Mouse (Mus musculus) forebrain, embryonic 12.5 days (tissue): ENCODE results near the gene Msh4. TPM values are rescaled to one million over a fixed set of nuclear protein-coding genes. Genes with fewer than 3 reads are reported as not detected.
"Not testable (repeated sequence)": the region's sequence is repeated elsewhere in the genome, so short reads cannot be mapped to it uniquely, and the experiment has no call there.

ENCODE experiments used
- ATAC-seq: fragments of 200-750 bp; cut with Nextera tagmentation; 2 replicates; pipeline ENCODE4 v1.8.0; 2017; ENCODE audit warnings: moderate TSS enrichment; ENCODE audit not compliant: low FRiP score
- H3K27ac ChIP-seq: fragments of 300-500 bp; sonication (generic); 2 replicates; pipeline ENCODE4 v1.5.1; 2016; ENCODE audit warnings: mild to moderate bottlenecking
- H3K27me3 ChIP-seq: fragments of 300-500 bp; sonication (generic); 2 replicates; pipeline ENCODE4 v1.6.1; 2016; ENCODE audit warnings: mild to moderate bottlenecking
- H3K36me3 ChIP-seq: fragments of 300-500 bp; sonication (generic); replicated peaks from 2 replicates; pipeline ENCODE4 v1.6.1; 2016; ENCODE audit warnings: mild to moderate bottlenecking
- H3K4me1 ChIP-seq: fragments of 300-500 bp; sonication (generic); 2 replicates; pipeline ENCODE4 v1.6.1; 2016
- H3K4me2 ChIP-seq: fragments of 300-500 bp; sonication (generic); 2 replicates; pipeline ENCODE4 v1.6.1; 2016; ENCODE audit warnings: mild to moderate bottlenecking, moderate library complexity
- H3K4me3 ChIP-seq: fragments of 300-500 bp; sonication (generic); replicated peaks from 2 replicates; pipeline ENCODE4 v1.5.1; 2016; ENCODE audit warnings: mild to moderate bottlenecking
- H3K9ac ChIP-seq: fragments of 300-500 bp; sonication (generic); 2 replicates; pipeline ENCODE4 v1.6.1; 2016; ENCODE audit warnings: mild to moderate bottlenecking
- H3K9me3 ChIP-seq: fragments of 300-500 bp; sonication (generic); 2 replicates; pipeline ENCODE4 v1.6.1; 2016
- WGBS: fragments of 180-500 bp; shearing (Covaris S2); methylation state at CpG from one replicate; pipeline ENCODE4 v1.1.7; 2016; 5-methylcytosine and 5-hydroxymethylcytosine counted together
- polyA plus RNA-seq: library from polyadenylated mRNA; unstranded; fragments of >200 nt; fragmentation: Nextera tagmentation; extraction: Ambion mirVana; gene quantifications from 2 replicates; pipeline ENCODE4 v1.2.1, GENCODE M21; 2016

Gene Msh4
- polyA plus RNA-seq, 1 experiment from 2014 or later = 0.15 TPM

DNA sequence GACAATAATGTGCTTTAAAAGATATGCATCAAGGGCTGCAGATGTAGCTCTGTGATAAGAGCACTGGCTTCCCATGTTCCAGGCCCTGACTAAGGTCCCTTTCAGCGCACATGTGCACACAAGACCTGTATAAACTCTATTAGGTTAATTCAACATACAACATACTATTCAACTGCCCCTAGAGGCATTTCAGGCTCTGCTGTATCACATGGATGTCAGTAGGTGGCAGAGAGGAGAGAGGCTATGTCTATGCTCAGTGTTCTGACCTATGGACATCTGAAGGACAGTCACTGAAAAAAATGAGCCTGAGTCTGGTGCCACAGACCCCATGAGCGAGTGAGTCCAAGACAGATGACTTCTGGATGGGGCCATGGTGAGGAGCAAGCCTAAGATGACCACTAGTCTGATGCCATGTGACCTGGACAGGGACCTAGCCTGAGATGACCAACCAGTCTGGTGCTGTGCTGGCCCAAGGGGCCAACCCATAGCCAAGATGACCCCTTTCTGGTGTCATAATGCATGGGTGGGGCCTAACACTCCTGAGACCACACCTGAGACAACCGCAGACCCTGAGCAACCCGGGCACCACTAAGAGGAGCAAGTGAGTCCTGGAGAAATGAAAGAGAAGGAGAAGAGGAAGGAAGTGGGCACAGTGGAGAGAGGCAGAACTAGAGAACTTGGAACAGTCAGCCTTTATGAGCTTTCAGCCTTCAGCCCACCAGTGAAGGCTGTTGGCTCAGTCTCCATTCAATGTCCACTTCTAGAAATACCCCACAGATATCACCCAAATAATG lies 41.1 kb downstream of the Msh4 start:
- Histone ChIP-seq H3K4me2 (no peak overlapping the region), H3K4me1 (no peaks in the 10 kb centered on the region), H3K27ac (no peak overlapping the region), H3K4me3 (no peak overlapping the region), H3K27me3 (no peaks in the 10 kb centered on the region), H3K9me3 (no peaks in the 10 kb centered on the region), H3K9ac (no peak overlapping the region), H3K36me3 (no peaks in the 10 kb centered on the region)
- WGBS = 92% methylated on average over 4 of the region's 4 CpGs
- 0 out of 2 replicates have a peak, but pooled peaks have one; percentile 6 for ATAC-seq

DNA sequence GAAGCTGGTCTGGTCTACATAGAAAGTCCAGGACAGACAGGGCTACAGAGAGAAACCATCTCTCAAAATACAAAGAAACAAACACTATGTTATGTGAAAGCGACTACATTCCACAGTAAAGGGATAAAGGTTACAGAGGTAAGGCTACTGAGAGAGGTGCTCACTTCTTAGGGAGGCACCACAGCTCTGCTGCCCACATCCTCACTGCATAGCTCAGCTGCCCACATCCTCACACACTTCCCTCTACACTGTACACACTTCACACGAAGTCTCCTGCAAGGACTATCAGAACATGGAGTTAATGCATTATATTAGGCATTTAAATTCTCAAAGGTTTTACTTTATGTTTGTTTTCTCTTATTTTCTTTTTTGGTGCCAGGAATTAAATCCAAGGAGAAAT lies 42.1 kb downstream of the Msh4 start:
- WGBS = 87% methylated on average over 2 of the region's 2 CpGs
- Histone ChIP-seq H3K9ac (no peak overlapping the region), H3K4me2 (no peak overlapping the region), H3K36me3 (no peaks in the 10 kb centered on the region), H3K4me3 (no peak overlapping the region), H3K9me3 (no peaks in the 10 kb centered on the region), H3K4me1 (no peaks in the 10 kb centered on the region), H3K27ac (no peak overlapping the region), H3K27me3 (no peaks in the 10 kb centered on the region)
- no peak for ATAC-seq

DNA sequence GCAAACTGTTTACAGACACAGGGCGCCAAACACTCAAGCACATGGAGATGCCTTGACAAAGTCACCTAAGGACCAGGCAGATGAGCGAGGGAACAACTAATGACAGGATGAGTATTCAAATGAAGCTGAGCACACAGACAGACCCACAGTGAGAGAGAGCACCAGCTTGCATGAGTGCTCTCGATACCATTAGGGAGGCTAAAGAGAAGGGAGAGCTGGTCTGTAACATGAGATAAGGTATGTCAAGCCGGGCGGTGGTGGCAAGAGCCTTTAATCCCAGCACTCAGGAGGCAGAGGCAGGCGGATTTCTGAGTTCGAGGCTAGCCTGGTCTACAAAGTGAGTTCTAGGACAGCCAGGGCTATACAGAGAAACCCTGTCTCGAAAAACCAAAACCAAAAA lies 45.5 kb downstream of the Msh4 start:
- WGBS = 92% methylated on average over 8 of the region's 8 CpGs
- not testable (repeated sequence) for H3K4me2 ChIP-seq, H3K27ac ChIP-seq, H3K9ac ChIP-seq, ATAC-seq, H3K36me3 ChIP-seq, H3K9me3 ChIP-seq, H3K4me1 ChIP-seq, H3K4me3 ChIP-seq, H3K27me3 ChIP-seq

DNA sequence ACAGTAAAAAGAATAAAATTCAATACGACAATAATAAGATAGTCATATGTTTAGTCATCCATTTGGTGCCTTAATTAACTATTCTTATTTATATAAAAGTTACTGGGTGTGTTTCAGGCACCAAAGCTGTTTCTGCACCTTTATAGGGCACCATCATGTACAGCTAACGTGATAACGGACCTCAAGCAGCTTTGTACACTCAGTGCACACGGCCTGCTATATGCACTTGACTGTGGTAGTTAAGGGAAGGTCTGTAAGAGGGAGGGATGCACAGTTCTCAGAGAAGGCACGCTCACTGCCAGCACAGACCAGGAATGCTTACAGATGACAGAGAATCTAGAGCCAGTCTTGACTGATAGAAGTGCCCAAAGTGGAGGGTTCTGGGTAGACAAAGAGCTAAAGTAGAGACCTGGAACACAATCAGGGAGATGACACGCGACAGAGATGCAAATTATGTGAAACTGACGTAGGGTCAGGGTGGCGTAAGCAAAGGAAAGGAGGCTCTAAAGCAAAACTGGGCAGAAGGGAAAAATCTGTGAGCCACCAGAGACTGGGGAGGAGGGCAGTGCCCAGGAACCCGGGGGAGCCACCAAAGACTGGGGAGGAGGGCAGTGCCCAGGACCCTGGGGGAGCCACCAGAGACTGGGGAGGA lies 47.5 kb downstream of the Msh4 start:
- H3K4me3 ChIP-seq = no peak overlapping the region
- no peaks in the 10 kb centered on the region for H3K27me3 ChIP-seq
- no peak overlapping the region for H3K4me2 ChIP-seq
- H3K9me3 ChIP-seq = no peaks in the 10 kb centered on the region
- no peak overlapping the region for H3K27ac ChIP-seq
- no peaks in the 10 kb centered on the region for H3K4me1 ChIP-seq
- 85% methylated on average over 10 of the region's 10 CpGs for WGBS
- H3K36me3 ChIP-seq = no peaks in the 10 kb centered on the region
- H3K9ac ChIP-seq = no peak overlapping the region
- no peak for ATAC-seq

DNA sequence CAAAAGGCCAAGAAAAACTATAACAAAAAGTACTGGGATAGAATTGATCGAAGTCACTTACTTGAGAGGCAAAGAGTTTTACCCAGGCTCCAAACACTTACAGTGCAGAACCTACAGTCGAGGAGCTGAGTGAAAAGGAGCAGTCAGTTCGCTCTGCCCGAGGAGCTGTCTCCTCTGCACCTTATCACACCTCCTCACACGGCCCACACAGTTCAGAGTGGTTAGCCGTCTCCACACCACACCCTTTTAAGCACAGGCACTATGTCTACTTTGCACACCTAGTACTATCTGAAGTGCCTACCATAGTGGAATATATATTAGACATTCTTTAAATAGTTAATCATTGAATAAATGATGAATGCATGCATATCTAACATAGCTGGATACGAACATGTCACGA lies 53.7 kb downstream of the Msh4 start:
- 86% methylated on average over 8 of the region's 8 CpGs for WGBS
- H3K4me1 ChIP-seq = peaks cover 4% of the 10 kb centered on the region; the same call in 1 of the 2 replicates
- H3K9me3 ChIP-seq = no peaks in the 10 kb centered on the region
- no peak for ATAC-seq
- H3K4me2 ChIP-seq = no peak overlapping the region
- H3K4me3 ChIP-seq = no peak overlapping the region
- no peak overlapping the region for H3K27ac ChIP-seq
- no peak overlapping the region for H3K9ac ChIP-seq
- peaks cover 5% of the 10 kb centered on the region; the same call in 1 of the 2 replicates for H3K27me3 ChIP-seq
- H3K36me3 ChIP-seq = no peaks in the 10 kb centered on the region

DNA sequence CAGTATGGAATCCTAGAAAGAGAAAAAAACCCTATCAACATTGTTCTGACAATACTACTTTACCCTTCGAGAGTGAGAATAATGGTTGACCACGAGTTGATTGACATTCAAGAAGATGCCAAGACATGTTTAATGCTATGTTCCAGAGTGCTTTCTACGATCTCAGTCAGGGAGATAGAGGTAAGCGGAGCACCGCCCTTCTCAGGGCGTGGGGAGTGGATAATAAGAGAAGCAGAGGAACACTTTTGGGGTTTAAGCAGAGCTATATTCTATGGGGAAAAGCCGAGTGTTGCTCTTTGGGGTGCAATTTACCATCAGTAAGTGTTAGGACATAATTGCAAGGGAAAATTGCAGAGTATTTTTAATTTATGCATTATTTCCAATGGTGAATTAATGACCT lies 55.2 kb downstream of the Msh4 start:
- 89% methylated on average over 7 of the region's 7 CpGs for WGBS
- Histone ChIP-seq H3K9ac (no peak overlapping the region), H3K9me3 (no peaks in the 10 kb centered on the region), H3K4me2 (no peak overlapping the region), H3K27ac (no peak overlapping the region), H3K27me3 (peaks cover 5% of the 10 kb centered on the region; the same call in 1 of the 2 replicates), H3K36me3 (no peaks in the 10 kb centered on the region), H3K4me3 (no peak overlapping the region), H3K4me1 (peaks cover 4% of the 10 kb centered on the region; the same call in 1 of the 2 replicates)
- no peak for ATAC-seq

DNA sequence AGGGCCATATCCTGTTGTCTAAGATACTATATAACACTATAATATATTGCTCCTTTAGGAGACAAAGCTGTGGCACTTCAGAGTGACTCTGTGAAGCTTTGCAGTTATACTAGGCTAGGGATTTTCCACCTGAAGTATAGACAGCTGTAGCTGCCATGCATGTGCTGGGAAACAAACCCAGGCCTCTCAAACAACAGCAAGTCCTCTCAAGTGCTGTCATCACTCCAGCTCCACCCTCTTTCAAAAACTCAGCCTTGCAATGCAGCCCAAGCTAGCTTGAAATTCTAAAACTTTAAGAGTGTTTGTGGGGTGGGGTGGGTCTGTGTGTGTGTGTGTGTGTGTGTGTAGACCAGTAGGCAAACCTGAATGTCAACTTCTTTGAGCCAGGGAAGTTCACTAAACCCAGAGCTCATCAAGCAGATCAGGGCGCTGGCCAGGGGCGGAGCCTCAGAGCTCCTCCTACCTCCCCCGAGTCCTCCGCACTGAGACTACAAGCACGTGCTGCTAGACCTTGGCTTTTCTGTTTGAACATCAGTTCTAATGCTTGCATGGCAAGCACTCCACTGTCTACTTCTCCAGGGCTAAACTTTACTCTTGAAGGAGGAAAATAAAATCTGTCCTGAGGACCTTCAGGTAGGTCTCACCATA lies 56.4 kb downstream of the Msh4 start:
- ATAC-seq = 0 out of 2 replicates have a peak, but pooled peaks have one; percentile 49
- H3K4me1 ChIP-seq = peaks cover 4% of the 10 kb centered on the region; the same call in 1 of the 2 replicates
- H3K27ac ChIP-seq = no peak overlapping the region
- no peak overlapping the region for H3K9ac ChIP-seq
- H3K4me3 ChIP-seq = no peak overlapping the region
- H3K27me3 ChIP-seq = peaks cover 5% of the 10 kb centered on the region; the same call in 1 of the 2 replicates
- H3K9me3 ChIP-seq = no peaks in the 10 kb centered on the region
- H3K36me3 ChIP-seq = no peaks in the 10 kb centered on the region
- no peak overlapping the region; the same call in 1 of the 2 replicates for H3K4me2 ChIP-seq
- 11% methylated on average over 5 of the region's 5 CpGs for WGBS

DNA sequence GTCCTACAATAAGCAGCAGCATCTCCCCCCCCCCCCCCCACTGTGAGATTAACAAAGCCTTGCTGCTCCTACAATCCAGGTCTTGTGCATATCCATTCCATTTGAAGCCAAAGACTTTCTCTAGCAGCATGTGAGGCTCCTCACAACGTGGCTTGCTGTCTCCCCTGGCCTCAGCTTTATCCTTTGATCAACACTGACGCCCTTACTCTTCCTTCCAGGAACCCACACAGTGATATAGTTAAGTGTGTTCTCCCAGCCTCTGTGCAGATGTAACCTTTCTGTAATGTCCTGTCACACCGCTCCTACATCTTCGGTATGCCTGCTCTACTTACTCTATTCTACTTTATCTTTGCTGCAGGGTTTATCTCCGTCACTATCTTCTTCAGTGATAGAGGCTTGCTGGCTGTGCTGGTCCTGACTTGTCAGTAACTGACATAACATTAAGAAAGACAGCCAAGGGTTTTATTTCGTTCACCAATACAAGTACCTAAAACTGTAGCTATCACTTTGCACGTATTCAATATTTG lies 58.7 kb downstream of the Msh4 start:
- no peak for ATAC-seq
- WGBS = 82% methylated on average over 7 of the region's 7 CpGs

DNA sequence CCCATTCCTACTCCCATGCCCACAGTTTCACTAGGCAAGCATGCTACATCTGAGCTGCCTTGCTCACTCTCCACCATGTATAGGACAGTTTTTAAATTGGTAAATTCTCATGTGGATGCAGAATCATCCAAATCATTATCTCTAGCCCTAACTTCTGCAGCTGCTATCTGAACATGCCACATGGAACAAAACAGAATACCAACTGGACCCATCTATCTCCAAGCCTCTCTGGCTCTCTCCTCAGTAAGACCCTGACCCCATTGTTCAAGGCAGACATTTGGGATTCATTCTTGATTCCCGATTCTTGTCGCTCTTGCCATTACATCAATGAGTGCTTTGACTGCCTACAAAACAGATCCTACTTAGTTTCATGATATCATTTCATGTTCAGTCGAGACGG lies 59.8 kb downstream of the Msh4 start:
- WGBS = 96% methylated on average over 4 of the region's 4 CpGs
- no peak overlapping the region for H3K4me3 ChIP-seq
- no peaks in the 10 kb centered on the region for H3K9me3 ChIP-seq
- no peak for ATAC-seq
- H3K4me1 ChIP-seq = peaks cover 4% of the 10 kb centered on the region; the same call in 1 of the 2 replicates
- peaks cover 5% of the 10 kb centered on the region; the same call in 1 of the 2 replicates for H3K27me3 ChIP-seq
- no peak overlapping the region for H3K9ac ChIP-seq
- H3K4me2 ChIP-seq = no peak overlapping the region
- H3K36me3 ChIP-seq = no peaks in the 10 kb centered on the region
- H3K27ac ChIP-seq = no peak overlapping the region

More for the DNA sequence above, 58.7 kb downstream of the Msh4 start:
- no peak overlapping the region for H3K9ac ChIP-seq
- H3K9me3 ChIP-seq = no peaks in the 10 kb centered on the region
- H3K4me1 ChIP-seq = peaks cover 4% of the 10 kb centered on the region; the same call in 1 of the 2 replicates
- H3K27me3 ChIP-seq = peaks cover 5% of the 10 kb centered on the region; the same call in 1 of the 2 replicates
- no peak overlapping the region for H3K4me2 ChIP-seq
- H3K4me3 ChIP-seq = no peak overlapping the region
- no peaks in the 10 kb centered on the region for H3K36me3 ChIP-seq
- no peak overlapping the region for H3K27ac ChIP-seq

DNA sequence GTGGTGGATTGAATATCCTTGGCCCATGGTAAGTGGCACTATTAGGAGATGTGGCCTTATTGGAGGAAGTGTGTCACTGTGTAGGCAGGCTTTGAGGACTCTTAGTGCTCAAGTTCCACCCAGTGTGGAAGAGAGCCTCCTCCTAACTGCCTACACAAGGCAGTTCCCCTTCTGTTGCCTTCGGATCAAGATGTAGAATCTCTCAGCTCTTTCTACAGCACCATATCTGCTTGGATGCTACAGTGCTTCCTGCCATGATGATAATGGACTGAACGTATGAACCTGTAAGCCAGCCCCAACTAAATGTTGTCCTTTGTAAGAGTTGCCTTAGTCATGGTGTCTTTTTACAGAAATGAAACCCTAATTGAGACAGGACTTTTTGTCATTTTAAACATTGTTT lies 60.4 kb downstream of the Msh4 start:
- H3K4me3 ChIP-seq = no peak overlapping the region
- ATAC-seq = no peak
- H3K27me3 ChIP-seq = peaks cover 5% of the 10 kb centered on the region; the same call in 1 of the 2 replicates
- H3K4me2 ChIP-seq = no peak overlapping the region
- H3K9me3 ChIP-seq = no peaks in the 10 kb centered on the region
- H3K4me1 ChIP-seq = peaks cover 4% of the 10 kb centered on the region; the same call in 1 of the 2 replicates
- H3K36me3 ChIP-seq = no peaks in the 10 kb centered on the region
- 91% methylated on average over 2 of the region's 2 CpGs for WGBS
- H3K9ac ChIP-seq = no peak overlapping the region
- H3K27ac ChIP-seq = no peak overlapping the region

DNA sequence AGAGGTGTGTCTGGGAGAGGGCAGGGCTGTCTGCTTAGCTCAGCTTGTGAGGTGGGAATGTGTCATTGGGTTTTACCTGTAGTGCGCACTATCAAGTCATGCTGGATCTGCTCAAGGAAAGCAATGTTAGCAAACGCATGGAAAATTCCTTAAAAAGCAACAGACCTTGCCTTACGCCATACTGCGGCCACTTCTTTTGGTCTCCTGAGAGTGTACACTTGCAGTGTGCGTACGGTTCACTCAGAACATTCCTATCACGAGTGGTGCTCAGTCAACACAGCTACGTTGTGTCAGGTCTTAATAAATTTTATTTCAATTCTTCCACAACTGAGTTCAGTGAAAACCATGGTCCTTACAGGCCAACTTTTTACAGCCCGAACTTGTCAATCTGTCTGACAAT lies 61.2 kb downstream of the Msh4 start:
- peaks cover 3% of the 10 kb centered on the region; the same call in 1 of the 2 replicates for H3K4me1 ChIP-seq
- no peak for ATAC-seq
- no peak overlapping the region for H3K27ac ChIP-seq
- no peak overlapping the region for H3K4me2 ChIP-seq
- H3K4me3 ChIP-seq = no peak overlapping the region
- no peaks in the 10 kb centered on the region for H3K9me3 ChIP-seq
- H3K27me3 ChIP-seq = peaks cover 5% of the 10 kb centered on the region; the same call in 1 of the 2 replicates
- no peak overlapping the region for H3K9ac ChIP-seq
- H3K36me3 ChIP-seq = no peaks in the 10 kb centered on the region
- 96% methylated on average over 9 of the region's 9 CpGs for WGBS

DNA sequence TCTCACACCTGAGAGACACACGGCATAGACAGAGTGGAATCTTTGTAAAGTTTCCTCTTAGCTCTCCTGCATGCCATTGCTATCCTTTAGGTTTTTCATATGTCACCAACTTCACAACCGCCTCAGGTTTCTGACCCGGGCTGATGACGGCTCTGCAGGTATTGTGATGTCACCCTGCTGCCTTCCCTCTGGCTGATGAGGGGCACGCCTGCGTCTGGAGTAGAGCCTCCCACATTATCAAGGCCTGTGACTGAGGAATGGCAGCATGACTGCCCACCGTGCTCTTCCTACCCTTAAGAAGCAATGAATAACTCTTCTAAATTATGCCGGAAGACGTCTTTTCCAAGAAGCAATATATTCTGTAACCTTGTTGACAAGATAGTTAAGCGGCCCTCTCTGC lies 61.9 kb downstream of the Msh4 start, which contains the start of gene Asb17:
TSS of gene Asb17 (plus strand) at position 180 of the 400 bp plus-strand sequence.
- H3K27ac ChIP-seq = no peak within 1 kb of the TSS
- H3K36me3 ChIP-seq = no peaks in the 10 kb centered on the region
- ATAC-seq = no peak
- WGBS = 87% methylated on average over 10 of the region's 10 CpGs
- H3K27me3 ChIP-seq = no peaks in the 10 kb centered on the region
- no peak within 1 kb of the TSS for H3K9ac ChIP-seq
- H3K4me3 ChIP-seq = no peak within 1 kb of the TSS
- H3K9me3 ChIP-seq = no peaks in the 10 kb centered on the region
- H3K4me2 ChIP-seq = no peak within 1 kb of the TSS
- H3K4me1 ChIP-seq = no peaks in the 10 kb centered on the region
